Mouse (Mus musculus): ENCODE results near the gene Mfsd14a. TPM values are rescaled to one million over a fixed set of nuclear protein-coding genes. Genes with fewer than 3 reads are reported as not detected.

Mfsd14a gene
- polyA plus RNA-seq, 1 experiment = 27.3 TPM

DNA sequence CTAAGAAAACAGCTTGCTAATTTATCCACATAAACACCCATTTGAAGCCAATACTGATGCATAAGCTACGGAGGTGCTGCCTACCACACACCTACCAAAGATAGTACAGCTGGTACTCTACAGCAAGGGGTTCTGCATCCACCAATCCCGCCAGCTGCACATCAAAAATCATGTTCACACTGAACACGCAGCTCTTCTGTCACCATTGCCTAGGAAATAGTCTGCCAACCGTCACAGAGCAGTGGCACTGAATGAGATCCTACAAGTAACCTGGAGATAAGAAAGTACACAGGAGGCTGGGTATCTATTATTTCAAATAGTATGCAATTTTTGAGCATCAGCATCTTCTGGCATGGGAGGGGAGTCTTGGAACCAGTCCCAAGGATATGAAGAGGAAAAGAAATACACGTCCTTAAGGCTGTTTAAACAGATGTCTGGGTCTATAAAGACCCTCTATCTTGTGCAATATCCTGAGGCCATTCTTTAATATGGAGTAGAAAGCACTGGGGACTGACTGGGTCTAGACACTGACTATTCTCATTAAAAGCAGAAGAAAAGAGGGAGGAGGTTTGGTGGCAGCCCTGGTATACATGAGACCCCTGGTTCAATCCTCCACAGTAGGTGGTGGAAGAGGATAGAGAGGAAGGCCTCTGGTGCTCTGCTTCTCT lies 9.1 kb downstream of the Mfsd14a start:
- peaks cover 9% of the 10 kb centered on the region for H3K4me1 ChIP-seq (ENCODE audit: control insufficient read depth, insufficient read depth, low read length)
- DNase-seq = no peak
- H3K4me3 ChIP-seq (replicated peaks; ENCODE audit: extremely low read depth, low read depth, low read length) = no peak overlapping the region
- WGBS = 60% methylated on average over 5 of the region's 5 CpGs
- TF ChIP-seq CTCF (IDR thresholded peaks at IDR 0.05; ENCODE audit: insufficient read depth, low read length) (no peak), POLR2A (IDR thresholded peaks at IDR 0.05; ENCODE audit: borderline replicate concordance, extremely low read depth, low read depth, low read length) (no peak)

DNA sequence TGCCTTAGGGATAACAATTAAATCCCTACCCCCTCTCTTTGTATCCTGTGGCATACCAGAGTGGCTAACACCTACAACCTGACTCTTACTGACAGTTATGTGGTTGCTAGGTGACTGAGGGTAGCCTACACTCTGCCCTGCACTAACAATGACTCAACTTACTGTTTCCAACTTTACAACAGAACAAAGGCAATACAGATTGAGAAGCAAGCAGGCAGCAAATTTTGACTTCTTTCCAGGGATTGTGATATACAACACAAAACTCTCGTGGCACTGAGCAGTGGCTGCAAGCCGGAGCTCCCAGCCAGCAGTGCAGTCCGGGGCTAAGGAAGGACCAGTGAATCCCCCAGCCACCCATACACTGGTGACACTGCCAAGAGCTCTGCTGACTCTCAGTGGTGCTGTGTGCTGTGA lies 10.4 kb downstream of the Mfsd14a start:
- 21% methylated on average over 3 of the region's 3 CpGs for WGBS
- no peak for TF ChIP-seq POLR2A (IDR thresholded peaks at IDR 0.05; ENCODE audit: borderline replicate concordance, extremely low read depth, low read depth, low read length)
- TF ChIP-seq CTCF (IDR thresholded peaks at IDR 0.05; ENCODE audit: insufficient read depth, low read length) = no peak
- Histone ChIP-seq H3K4me3 (replicated peaks; ENCODE audit: extremely low read depth, low read depth, low read length) (no peak overlapping the region), H3K4me1 (ENCODE audit: control insufficient read depth, insufficient read depth, low read length) (peaks cover 5% of the 10 kb centered on the region)
- no peak for DNase-seq

GRCm38 (mm10) chr3:116650698-116651097 lies 11.8 kb downstream of the Mfsd14a start:
- no peaks in the 10 kb centered on the region; the same call in 1 of the 2 replicates for H3K4me1 ChIP-seq (ENCODE audit: control insufficient read depth, insufficient read depth, low read length)
- WGBS = 96% methylated on average over 9 of the region's 9 CpGs
- H3K4me3 ChIP-seq (replicated peaks; ENCODE audit: extremely low read depth, low read depth, low read length) = no peak overlapping the region
- TF ChIP-seq CTCF (IDR thresholded peaks at IDR 0.05; ENCODE audit: insufficient read depth, low read length) (no peak), POLR2A (IDR thresholded peaks at IDR 0.05; ENCODE audit: borderline replicate concordance, extremely low read depth, low read depth, low read length) (no peak)
- no peak for DNase-seq

DNA sequence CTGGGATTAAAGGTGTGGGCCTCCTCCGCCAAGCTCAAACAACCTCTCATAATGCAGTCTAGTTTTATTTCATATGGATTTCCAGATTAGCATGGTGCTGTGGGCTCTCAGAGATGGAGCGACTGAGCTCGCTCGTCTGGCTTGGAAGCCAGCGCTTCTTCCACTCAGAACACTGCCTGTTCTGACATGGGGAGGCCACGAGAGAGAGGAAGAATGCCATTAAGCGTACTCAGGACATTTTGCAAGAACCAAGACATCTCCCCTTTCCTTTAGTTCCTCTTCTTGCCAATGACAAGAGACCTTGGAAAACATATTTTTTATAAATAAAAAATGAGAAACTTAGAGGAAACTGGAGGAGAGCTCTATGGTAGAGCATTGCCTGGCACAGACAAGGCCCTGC lies 13.7 kb downstream of the Mfsd14a start:
- Histone ChIP-seq H3K4me3 (replicated peaks; ENCODE audit: extremely low read depth, low read depth, low read length) (no peak overlapping the region), H3K4me1 (ENCODE audit: control insufficient read depth, insufficient read depth, low read length) (no peaks in the 10 kb centered on the region; the same call in 1 of the 2 replicates)
- 85% methylated on average over 7 of the region's 7 CpGs for WGBS
- no peak for DNase-seq
- TF ChIP-seq CTCF (IDR thresholded peaks at IDR 0.05; ENCODE audit: insufficient read depth, low read length) = no peak

- Histone ChIP-seq H3K4me1 (ENCODE audit: control insufficient read depth, insufficient read depth, low read length) (no peaks in the 10 kb centered on the region), H3K4me3 (replicated peaks; ENCODE audit: extremely low read depth, low read depth, low read length) (no peak overlapping the region)
- TF ChIP-seq POLR2A (IDR thresholded peaks at IDR 0.05; ENCODE audit: borderline replicate concordance, extremely low read depth, low read depth, low read length) (no peak), CTCF (IDR thresholded peaks at IDR 0.05; ENCODE audit: insufficient read depth, low read length) (no peak)
- no peak for DNase-seq
- 85% methylated on average over 1 of the region's 1 CpGs for WGBS
Observed at GRCm38 (mm10) chr3:116646387-116646786, 16.1 kb downstream of the Mfsd14a start.

DNA sequence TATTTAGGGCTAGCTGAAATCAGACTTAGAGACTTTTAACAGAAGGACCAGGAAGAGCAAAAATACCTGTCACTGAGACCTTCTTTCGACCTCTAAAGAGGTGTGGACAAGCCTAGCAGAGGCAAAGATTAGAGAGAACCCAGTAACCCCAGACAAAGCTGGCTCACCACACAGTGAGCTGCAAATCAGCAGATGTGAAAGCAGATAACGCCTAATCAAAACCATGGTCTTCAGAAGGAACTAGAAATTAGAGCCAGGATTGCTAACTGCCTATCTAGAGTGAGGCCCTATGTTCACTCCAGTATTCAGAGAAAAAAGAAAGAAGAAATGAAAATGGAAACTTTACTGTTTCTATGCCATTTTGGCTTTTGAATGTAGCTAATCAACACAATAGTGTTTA lies 20.1 kb downstream of the Mfsd14a start:
- WGBS = 82% methylated on average over 2 of the region's 2 CpGs
- no peak for TF ChIP-seq POLR2A (IDR thresholded peaks at IDR 0.05; ENCODE audit: borderline replicate concordance, extremely low read depth, low read depth, low read length)
- no peak for TF ChIP-seq CTCF (IDR thresholded peaks at IDR 0.05; ENCODE audit: insufficient read depth, low read length)
- Histone ChIP-seq H3K4me3 (replicated peaks; ENCODE audit: extremely low read depth, low read depth, low read length) (no peak overlapping the region), H3K4me1 (ENCODE audit: control insufficient read depth, insufficient read depth, low read length) (peaks cover 2% of the 10 kb centered on the region; the same call in 1 of the 2 replicates)
- no peak for DNase-seq

DNA sequence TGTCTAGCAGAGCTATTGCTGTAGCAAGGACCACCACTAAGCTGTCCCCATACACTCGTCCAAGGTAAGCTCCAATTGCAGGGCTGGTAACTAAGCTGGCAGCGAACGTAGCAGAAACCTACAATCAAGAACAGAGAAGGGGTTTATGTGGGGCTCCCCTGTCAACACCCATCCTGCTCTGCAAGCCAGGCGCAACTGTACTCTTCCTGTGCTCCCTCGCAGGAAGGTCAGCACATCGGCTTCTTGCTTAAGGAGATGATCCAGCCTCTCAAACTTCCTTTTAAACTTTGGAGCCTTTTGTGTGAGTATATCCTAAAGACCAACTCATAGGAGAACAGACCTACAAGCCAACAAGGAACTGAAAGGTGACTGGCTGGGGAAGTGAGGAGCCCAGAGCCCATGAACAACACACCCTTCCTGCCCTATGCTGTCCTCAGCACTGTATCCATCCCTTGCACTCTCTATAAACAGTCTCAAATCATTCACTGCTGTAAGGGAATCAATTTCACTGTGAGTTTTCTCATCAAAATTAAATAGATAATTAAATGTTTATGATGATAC lies 20.6 kb downstream of the Mfsd14a start:
- Histone ChIP-seq H3K4me3 (replicated peaks; ENCODE audit: extremely low read depth, low read depth, low read length) (no peak overlapping the region), H3K4me1 (ENCODE audit: control insufficient read depth, insufficient read depth, low read length) (peaks cover 2% of the 10 kb centered on the region; the same call in 1 of the 2 replicates)
- WGBS = 87% methylated on average over 6 of the region's 6 CpGs
- no peak for DNase-seq
- TF ChIP-seq POLR2A (IDR thresholded peaks at IDR 0.05; ENCODE audit: borderline replicate concordance, extremely low read depth, low read depth, low read length) (no peak), CTCF (IDR thresholded peaks at IDR 0.05; ENCODE audit: insufficient read depth, low read length) (no peak)

- DNase-seq = no peak
- peaks cover 2% of the 10 kb centered on the region; the same call in 1 of the 2 replicates for H3K4me1 ChIP-seq (ENCODE audit: control insufficient read depth, insufficient read depth, low read length)
- TF ChIP-seq POLR2A (IDR thresholded peaks at IDR 0.05; ENCODE audit: borderline replicate concordance, extremely low read depth, low read depth, low read length) (no peak), CTCF (IDR thresholded peaks at IDR 0.05; ENCODE audit: insufficient read depth, low read length) (no peak)
- H3K4me3 ChIP-seq (replicated peaks; ENCODE audit: extremely low read depth, low read depth, low read length) = no peak overlapping the region
- WGBS = 74% methylated on average over 1 of the region's 1 CpGs
Observed at GRCm38 (mm10) chr3:116640024-116640423, 22.5 kb downstream of the Mfsd14a start.

DNA sequence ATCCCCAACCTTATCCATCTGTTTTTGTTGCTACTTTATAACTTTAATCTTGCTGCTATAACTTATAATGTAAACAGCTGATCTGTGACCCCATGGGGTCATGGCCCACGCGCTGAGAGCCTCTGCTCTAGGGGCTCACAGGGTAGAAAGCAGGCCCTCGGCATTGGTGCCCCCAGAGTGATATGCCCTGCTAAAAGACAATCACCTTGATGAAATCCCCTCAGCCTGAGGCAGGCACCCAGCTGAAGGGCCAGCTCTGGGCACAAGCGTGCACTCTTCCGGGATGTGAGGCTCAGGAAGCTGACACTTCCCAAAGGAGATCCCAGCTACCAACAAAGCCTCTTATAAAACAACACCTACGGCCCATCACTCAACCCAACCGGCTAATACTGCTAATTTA lies 23.9 kb downstream of the Mfsd14a start:
- Histone ChIP-seq H3K4me1 (ENCODE audit: control insufficient read depth, insufficient read depth, low read length) (peaks cover 2% of the 10 kb centered on the region; the same call in 1 of the 2 replicates), H3K4me3 (replicated peaks; ENCODE audit: extremely low read depth, low read depth, low read length) (no peak overlapping the region)
- TF ChIP-seq POLR2A (IDR thresholded peaks at IDR 0.05; ENCODE audit: borderline replicate concordance, extremely low read depth, low read depth, low read length) (no peak), CTCF (IDR thresholded peaks at IDR 0.05; ENCODE audit: insufficient read depth, low read length) (no peak)
- 64% methylated on average over 7 of the region's 7 CpGs for WGBS
- no peak for DNase-seq
